Mouse (Mus musculus) thymus, adult 2 months (tissue): Measurements from ENCODE around the gene Pde1c.

ENCODE experiments used
- CTCF ChIP-seq: fragments of 200-500 bp; IDR thresholded peaks from 2 replicates; pipeline ENCODE4 v1.5.1; 2012; ENCODE audit warnings: mild to moderate bottlenecking, control low read depth, low read length, moderate library complexity, borderline replicate concordance; ENCODE audit not compliant: control insufficient read depth, poor library complexity, insufficient read depth; ENCODE audit errors: extremely low read depth
- POLR2A ChIP-seq: fragments of 200-500 bp; IDR thresholded peaks from 2 replicates; pipeline ENCODE4 v1.6.1; 2012; ENCODE audit warnings: mild to moderate bottlenecking, low read length, control low read depth, moderate library complexity; ENCODE audit not compliant: control insufficient read depth, poor library complexity, insufficient read depth; ENCODE audit errors: extremely low read depth

- TF ChIP-seq CTCF (no peak), POLR2A (no peak)
These were observed 500.4 kb downstream of the Pde1c start for GRCm38 (mm10) chr6:56068516-56068915.
